Mouse (Mus musculus) right cerebral cortex, postnatal 14 days (tissue): ENCODE measurements around the gene Palm3.

Experiments used
- DNase-seq: peaks from one replicate; pipeline ENCODE4 v3.0.0; 2022

Gene Palm3

DNA sequence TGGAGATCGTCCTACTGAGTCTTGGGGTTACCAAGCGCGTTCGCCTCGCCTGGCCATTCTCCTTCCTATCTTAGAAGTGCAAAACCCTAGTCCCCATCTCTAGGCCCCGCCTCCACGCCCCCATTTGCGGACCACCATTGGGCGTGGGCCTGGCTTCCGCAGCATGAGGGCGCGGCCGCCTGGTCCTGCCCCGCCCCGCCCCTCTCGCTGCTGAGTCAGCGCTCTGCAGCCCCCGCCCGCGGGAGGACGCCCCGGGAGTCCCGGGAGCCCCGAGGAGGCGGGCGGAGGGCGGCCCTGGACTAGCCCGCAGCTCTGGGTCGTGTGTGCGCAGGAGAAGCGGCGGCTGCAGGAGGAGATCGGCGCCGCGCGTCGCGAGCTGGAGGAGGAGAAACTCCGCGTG lies 4.6 kb downstream of the Palm3 start:
- peak; percentile 56 for DNase-seq

- DNase-seq, result no peak
These were observed 6.2 kb downstream of the Palm3 start for GRCm38 (mm10) chr8:84027449-84027848.

GRCm38 (mm10) chr8:84029272-84029671 lies 8.0 kb downstream of the Palm3 start:
- DNase-seq, result no peak

GRCm38 (mm10) chr8:84032777-84033176 lies 11.5 kb downstream of the Palm3 start:
- DNase-seq, result no peak

DNA sequence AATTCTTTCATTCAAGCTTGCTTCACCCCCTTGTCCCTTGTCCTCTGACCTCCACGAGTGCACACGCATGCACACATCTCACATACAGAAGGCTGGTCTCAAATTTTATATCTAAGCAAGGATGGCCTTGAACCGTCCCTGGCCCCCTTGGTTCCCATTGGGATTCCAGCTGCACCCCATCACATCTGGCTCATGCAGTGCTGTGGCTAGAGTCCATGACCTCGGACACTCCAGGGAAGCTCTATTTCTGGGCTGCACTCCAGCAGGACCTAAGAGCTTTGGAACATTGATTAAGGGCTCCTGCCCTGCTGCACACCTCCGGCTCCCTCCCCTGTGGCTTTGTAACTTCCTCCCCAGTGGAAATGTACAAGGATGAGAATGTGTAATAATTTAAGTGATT lies 16.7 kb downstream of the Palm3 start:
- no peak for DNase-seq

- peak; percentile 62 for DNase-seq
These were observed 17.8 kb downstream of the Palm3 start for GRCm38 (mm10) chr8:84039050-84039449.

DNA sequence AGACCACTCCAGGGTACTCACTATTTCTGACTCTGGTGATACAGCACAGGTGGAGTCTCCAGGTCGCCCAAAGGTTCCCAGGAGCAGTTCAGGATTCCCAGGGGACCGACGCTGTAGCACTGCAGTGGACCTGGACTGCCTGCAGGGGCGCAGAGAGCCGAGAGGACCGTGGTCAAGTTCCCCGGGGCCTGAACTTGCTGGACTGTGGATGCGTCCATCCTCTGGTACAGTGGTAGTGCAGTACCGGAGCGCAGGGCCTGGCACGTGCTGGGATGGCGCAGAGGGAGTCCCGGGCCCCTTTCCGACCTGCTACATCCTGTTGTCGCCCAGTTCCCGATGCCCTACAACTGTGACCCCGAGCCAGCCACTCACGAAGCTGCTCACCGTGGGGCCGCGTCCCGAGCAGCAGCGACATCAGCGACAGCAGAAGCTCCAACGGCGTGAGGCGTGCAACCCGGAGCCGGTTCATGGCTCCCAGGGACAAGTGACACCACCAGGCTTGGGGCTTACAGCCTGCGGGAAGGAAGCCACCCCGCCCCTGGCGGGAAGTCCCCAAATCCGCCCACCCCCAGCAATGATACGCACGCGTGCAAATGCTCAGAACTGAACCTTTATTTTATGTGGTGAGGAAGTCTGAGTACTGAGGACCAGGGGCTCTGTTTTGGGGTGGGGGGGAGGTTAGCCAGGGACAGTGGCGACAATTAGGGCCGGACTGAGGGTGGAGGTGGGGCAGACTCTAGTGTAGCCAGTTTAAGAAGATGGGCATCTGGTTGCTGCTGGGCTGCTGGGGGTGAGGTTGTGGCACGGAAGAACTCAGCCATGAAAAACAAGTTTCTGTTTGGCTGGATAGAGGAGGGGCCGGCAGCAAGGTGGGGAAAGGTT lies 21.0 kb downstream of the Palm3 start, which contains the start of gene Il27ra:
Il27ra (minus strand) TSS at position 524 of the 882 bp plus-strand sequence.
- peak; percentile 41 for DNase-seq

DNA sequence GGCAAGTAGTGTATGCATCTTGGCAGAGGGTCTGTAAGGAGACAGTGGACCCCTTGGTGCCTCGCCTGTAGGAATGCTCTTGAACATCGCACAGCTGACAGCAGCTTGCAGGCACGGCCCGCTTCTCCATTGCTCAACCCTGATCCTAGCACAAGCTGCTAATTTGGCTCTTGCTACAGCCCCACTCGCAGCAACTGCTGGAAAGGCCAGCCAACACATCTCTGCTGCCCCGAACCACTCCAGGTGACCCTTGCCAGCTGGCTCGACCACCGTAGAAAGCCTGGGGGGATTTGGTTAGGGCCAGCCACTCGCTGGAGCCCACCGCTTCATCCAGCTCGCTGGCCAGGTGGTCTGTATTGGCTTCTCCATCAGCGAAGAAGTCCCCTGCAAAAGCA lies 21.7 kb downstream of the Palm3 start:
- no peak for DNase-seq

- DNase-seq, result no peak
These were observed 22.8 kb downstream of the Palm3 start for GRCm38 (mm10) chr8:84044103-84044502.

DNA sequence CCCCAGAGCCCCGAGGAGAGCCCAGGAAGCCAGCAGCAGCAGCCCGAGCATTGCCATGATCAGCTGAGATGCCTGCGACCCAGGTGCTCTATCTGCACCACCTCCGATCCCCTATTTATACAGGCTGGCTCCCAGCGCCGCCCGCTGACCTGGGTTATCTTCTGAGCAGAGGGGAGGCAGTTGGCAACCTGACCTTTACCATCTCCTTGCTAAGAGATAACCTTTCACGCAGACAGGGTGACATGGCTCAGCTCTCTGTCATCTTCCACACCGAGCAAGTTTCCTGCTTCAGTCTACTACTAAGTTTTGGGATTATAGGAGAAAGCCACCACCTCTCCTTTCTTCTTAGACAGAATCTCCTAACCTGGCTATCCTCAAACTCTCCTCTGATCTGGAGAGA lies 23.6 kb downstream of the Palm3 start, which contains the start of gene Rln3:
Rln3 (minus strand) TSS at position 101 of the 400 bp plus-strand sequence.
- no peak for DNase-seq

DNA sequence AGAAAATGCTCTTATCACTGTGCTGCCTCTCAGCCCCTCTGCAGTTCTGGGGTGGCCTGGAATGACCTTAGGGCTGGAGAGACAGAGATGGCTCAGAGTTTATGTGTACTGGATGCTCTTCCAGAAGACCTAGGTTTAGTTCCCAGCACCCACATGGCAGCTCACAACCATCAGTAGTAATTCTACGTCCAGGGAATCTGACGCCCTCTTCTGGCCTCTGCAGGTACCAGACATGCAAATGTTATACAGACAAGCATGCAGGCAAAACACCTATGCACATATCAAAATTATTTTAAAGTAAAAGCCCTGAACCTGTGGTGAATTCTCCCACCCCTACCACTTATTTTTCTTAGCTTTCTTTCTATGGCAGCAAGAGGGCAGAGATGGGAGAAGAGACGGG lies 25.2 kb downstream of the Palm3 start:
- DNase-seq, result no peak

DNA sequence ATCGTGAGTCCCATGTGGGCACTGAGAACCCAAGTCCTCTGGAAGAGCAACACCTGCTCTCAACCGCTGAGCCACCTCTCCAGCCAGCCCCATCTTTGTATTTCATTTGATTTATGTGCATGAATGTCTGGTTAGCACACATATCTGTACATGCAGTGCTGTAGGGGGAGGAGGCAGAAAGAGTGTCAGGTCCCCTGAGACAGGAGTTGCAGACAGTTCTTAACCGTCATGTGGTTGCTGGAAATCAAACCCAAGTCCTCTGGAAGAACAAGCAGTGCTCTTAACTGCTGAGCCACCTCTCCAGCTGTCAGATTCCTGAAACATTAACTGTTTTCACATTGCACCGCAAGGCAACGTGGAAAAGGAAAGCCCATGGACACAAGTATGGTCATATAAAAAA lies 26.9 kb downstream of the Palm3 start:
- DNase-seq, result no peak

DNA sequence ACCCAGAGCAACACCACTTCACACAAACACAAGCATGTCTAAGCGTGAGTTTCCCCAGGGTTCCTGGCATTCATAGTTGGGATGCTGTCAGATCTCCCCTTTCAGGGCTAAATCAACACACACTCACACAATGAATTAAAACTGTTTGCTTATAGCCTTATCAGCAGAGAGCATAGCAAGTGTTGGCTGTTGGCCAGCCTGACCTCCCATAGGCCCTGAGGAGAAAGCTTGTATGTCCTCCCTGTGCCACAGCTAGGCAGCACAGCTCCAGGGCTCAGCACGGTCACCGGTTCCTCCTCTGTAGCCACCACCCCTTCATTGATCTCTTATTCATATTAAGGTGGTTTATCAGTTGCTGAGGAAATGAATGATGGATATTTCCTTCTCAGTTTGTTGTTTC lies 31.5 kb downstream of the Palm3 start:
- no peak for DNase-seq

DNA sequence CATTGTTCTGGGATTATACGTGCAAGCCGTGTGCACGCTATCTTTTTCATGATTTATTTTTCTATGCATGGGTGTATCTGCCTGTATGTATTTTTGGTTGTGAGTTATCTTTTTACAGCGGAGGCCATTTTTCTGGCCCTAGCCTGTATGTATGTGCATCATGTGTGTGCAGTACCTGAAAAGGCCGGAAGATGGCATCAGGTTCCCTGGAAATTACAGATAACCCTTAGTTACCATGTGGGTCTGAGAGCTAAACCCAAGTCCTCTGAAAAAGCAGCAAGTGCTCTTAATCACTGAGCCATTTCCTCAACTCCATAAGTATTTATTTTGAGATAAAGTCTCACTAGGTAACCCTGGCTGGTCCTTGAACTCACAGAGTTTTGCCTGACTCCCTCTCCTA lies 32.0 kb downstream of the Palm3 start:
- no peak for DNase-seq

DNA sequence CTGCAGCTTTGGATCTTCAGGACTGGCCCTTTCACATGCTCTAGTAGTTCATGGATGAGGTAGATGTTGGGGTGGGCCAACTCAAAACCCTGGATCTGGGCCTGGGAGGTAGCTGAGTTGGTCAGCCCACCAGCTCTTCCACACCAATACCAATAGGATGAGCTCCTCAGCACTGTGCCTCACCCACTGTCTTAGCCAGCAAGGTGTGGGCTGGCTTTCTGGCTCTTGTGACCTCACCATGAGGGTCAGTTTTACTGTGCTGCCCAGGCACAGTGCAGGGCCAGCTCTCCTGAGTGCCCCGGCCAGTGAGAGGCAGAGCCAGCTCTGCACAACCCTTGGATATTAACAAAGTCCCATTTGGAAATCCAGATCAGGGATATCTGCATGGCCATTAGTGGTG lies 36.6 kb downstream of the Palm3 start:
- no peak for DNase-seq

DNA sequence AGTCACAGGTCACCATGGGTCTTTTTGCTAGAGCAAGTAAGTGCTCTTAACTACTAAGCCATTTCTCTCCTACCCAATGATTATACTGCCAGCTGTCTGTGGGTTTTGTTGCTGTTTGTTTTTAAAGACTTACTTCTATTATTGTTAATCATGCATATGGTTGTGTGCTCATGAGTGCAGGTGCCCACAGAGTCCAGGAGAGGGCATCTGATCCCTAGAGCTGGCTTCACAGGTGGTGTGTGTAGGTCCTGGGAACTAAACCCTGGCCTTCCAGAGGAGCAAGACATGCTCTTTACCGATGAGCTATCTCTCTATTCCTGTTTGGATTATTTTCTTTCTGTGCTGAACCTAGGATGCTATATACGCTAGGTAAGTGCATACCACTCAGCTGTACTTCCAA lies 38.0 kb downstream of the Palm3 start:
- no peak for DNase-seq

- DNase-seq, result no peak
These were observed 39.0 kb downstream of the Palm3 start for GRCm38 (mm10) chr8:84060245-84060644.

- DNase-seq, result no peak
These were observed 42.8 kb downstream of the Palm3 start for GRCm38 (mm10) chr8:84063861-84064610.

DNA sequence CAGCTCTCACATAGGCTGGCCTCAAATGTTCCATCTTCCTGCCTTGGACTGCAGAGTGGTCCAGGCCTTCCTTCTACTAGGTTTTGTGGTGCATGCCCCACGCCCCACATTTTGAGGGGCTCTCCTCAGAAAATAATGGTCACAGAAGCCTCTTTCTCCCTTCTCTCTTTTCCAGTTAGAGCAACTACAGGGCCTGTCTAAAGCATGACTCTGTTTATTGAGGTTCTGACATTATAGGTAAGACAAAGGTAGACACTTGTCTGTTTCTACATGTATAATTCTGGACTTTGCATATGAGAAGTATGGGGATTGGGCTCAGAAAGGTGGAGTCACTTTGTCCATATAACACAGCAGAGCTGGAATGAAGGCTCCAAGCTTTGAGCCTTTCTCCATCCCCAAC lies 43.8 kb downstream of the Palm3 start, which contains the start of gene Gm10643:
Gm10643 (minus strand) TSS at position 101 of the 400 bp plus-strand sequence.
- DNase-seq, result no peak

- no peak for DNase-seq
These were observed 44.3 kb downstream of the Palm3 start for GRCm38 (mm10) chr8:84065457-84066072.

- peak; percentile 99 for DNase-seq
These were observed 45.1 kb downstream of the Palm3 start, which contains the start of gene Rfx1 for GRCm38 (mm10) chr8:84066291-84066930. Gene Rfx1, plus strand, starts transcription at chr8:84066834.

DNA sequence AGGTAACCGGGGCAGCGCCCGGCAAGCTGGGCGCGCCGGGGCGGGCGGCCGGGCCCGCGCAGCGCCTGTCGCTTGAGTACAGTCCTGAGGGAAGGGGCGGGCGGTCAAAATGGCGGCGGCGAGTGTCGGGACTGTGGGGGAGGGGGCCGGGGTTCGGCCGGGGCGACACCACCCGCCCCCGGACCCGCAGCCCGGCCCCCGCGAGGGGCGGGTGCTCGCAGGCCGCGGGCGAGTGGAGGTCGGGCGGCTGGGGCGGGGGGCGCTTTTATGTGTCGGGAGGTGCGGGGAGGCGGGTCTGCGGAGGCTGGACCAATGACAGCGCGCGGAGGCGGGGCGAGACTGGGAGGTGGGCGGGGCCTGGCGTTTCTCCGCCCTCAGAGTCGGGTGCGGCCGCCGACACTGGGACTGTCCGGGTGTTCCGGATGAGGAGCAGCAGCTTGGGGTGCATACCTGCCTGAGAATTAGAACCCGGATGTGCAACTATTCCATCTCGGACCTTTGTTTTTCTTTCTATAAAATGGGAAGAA lies 45.8 kb downstream of the Palm3 start:
- peak; percentile 97 for DNase-seq

DNA sequence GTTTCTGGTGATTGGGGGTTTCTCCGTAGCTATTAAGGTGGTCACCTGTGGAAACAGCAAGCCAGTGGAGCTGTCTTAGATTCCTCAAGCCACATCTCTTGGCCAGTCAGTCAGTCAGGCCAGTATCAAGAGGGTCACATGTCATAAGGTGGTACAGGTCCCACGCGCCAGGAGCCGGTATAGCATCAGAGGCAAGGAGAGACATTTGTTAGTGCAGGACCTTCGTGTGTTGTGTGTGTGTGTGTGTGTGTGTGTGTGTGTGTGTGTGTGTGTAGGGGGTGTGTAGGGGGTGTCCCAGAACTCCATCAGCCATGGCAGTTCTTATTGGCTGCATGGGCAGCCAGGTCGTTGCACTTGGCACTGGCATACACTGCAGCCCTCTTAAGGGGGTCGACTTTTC lies 46.6 kb downstream of the Palm3 start:
- no peak for DNase-seq
